Mouse (Mus musculus): ENCODE measurements around the gene Hlcs. TPM values are rescaled to one million over a fixed set of nuclear protein-coding genes. Genes with fewer than 3 reads are reported as not detected.

Gene Hlcs
- 22.8 TPM for polyA plus RNA-seq (2017; shearing (Covaris generic))

DNA sequence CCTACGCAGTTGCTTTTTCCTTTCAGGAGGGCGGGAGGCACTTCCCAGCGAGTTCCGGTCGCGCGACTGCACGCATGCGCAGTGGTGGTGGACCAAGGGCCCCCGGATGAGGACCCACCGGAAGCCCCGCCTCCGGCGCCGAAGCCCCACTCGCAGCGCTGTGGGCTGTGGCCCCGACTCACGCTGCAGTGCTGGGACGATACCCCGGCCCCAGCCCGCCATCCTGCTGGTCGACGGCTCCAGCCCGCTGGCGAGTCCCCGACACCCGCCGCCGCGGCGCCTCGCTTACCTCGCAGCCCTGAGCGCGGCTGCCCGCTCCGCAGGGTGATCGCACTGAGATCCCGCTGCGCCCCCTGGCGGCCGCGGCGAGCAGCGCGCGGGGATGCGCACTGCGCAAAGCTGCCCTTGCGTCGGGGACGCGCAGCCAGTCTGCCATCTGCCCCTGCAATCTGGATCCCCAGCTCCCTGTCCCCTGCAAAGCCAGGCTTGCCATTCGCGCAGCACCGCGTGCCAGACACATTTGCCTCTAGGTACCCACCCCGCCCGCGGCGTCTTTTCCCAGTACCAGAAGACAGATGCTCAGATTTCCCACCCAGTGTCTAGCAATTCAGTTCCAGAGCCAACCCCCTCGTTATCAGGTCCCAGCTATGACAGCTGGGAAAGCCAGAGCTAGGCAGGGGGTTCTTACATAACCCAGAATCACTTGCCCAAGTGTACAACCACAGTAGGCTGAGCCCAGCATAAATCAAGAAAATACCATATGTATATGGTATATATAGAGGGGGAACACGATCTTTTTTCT, at the start of gene Hlcs:
Gene Hlcs (minus strand): TSS at position 343 of the 802 bp plus-strand sequence.

GRCm38 (mm10) chr16:94327781-94328711, 14.7 kb upstream of the Hlcs start, which contains the start of gene Ripply3:
Gene Ripply3 (plus strand): TSS chr16:94328420.

DNA sequence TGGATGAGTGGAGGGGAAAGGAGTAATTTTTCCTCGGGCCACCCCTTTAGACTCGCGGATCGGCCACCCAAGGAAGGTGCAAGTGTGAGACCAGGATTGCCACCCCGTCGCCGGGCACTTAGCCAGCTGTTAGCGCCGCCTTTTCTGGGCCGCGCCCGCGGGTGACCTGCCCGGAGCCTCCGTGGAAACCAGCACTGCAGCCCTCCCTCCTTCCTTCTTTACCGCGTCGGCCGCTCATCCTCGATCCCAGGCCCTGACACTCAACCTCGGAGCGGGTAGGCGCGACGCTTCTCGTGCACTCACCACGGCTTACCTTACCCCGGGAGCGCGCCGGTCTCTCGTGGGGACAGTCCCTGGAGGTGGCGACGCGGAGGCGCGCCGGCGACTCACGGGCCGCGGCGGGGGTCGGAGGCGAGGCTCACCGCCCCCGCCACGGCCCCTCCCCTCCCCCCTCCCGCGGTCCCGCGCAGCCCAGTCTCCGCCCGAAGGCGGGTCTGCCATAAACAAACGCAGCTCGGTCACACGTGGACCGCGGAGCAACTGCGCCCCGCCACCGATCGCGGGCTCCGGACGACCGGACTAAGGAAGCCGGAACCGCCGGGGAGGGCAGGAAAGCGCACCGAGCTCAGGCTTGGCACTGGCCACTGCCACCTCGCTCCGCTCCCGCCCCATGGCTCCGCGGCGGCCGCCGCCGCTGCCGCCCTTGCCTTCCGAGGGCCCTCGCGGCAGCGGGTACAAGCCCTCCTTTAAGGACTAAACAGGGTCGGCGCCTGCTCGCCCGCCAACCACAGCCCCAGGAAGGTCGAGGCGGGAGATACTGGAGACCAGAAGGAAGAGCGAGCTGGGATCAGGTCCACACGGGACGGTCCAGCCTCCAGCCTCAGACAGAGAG, 228.4 kb downstream of the Hlcs start, which contains the start of gene Sim2:
Gene Sim2 (plus strand): TSS at position 221 of the 892 bp plus-strand sequence.

Other genes with a start within 250 kb of the Hlcs start
- not detected for gene Sim2, start 228.6 kb downstream of the Hlcs start, polyA plus RNA-seq (2017; shearing (Covaris generic))
- not detected for gene Ripply3, start 14.8 kb upstream of the Hlcs start, polyA plus RNA-seq (2017; shearing (Covaris generic))
- 88.8 TPM for gene Ttc3, start 57.0 kb upstream of the Hlcs start, polyA plus RNA-seq (2017; shearing (Covaris generic))
- 61.2 TPM for gene Pigp, start 58.3 kb upstream of the Hlcs start, polyA plus RNA-seq (2017; shearing (Covaris generic))
- gene Vps26c, start 213.3 kb upstream of the Hlcs start, polyA plus RNA-seq (2017; shearing (Covaris generic)), result 32.5 TPM